ENCODE assay signal across 8 mouse cellular contexts in genomic region chr6:39377311-39377827, GRCm38 (mm10). TPM values are rescaled to one million over a fixed set of nuclear protein-coding genes. Genes with fewer than 3 reads are reported as not detected.
DNase-seq lines count a peak whose midpoint lies in the region; ATAC-seq and TF ChIP-seq lines count a peak whose summit lies in the region.

Slc37a3 (minus strand) TSS chr6:39377675.

- H3K27me3 ChIP-seq in erythroblast, embryonic 14.5 days (ENCODE audit: control insufficient read depth) = peaks cover 66% of the 10 kb centered on the region
- peaks cover 6% of the 10 kb centered on the region; the same call in 1 of the 2 replicates for H3K27me3 ChIP-seq in heart, embryonic 12.5 days (replicated peaks)
- H3K27me3 ChIP-seq in kidney, embryonic 16.5 days (ENCODE audit: insufficient read depth, low read length) = no peaks in the 10 kb centered on the region

- peaks cover 18% of the 10 kb centered on the region for H3K4me1 ChIP-seq in erythroblast, embryonic 14.5 days (ENCODE audit: control insufficient read depth)
- H3K4me1 ChIP-seq in heart, embryonic 12.5 days (replicated peaks) = peaks cover 23% of the 10 kb centered on the region
- peaks cover 28% of the 10 kb centered on the region for H3K4me1 ChIP-seq in kidney, embryonic 16.5 days (ENCODE audit: insufficient read depth, low read length)

- peak within 1 kb of the TSS; percentile 82 for H3K4me3 ChIP-seq in erythroblast, embryonic 14.5 days (replicated peaks)
- H3K4me3 ChIP-seq in heart, embryonic 12.5 days = peak within 1 kb of the TSS; percentile 82
- H3K4me3 ChIP-seq in kidney, embryonic 16.5 days (ENCODE audit: low read length) = peak within 1 kb of the TSS; percentile 72

- no peak within 1 kb of the TSS for H3K27ac ChIP-seq in heart, embryonic 12.5 days (ENCODE audit: poor library complexity, severe bottlenecking)
- 0 out of 2 replicates have a peak within 1 kb of the TSS, but pooled peaks have one; percentile 20 for H3K27ac ChIP-seq in kidney, embryonic 16.5 days (ENCODE audit: low read length)

- H3K4me2 ChIP-seq in heart, embryonic 12.5 days = peak within 1 kb of the TSS; percentile 79
- H3K4me2 ChIP-seq in kidney, embryonic 16.5 days (replicated peaks; ENCODE audit: low read depth, low read length) = peak within 1 kb of the TSS; percentile 73

- H3K9ac ChIP-seq in heart, embryonic 12.5 days = peak within 1 kb of the TSS; percentile 90
- peak within 1 kb of the TSS; percentile 84 for H3K9ac ChIP-seq in kidney, embryonic 16.5 days (replicated peaks; ENCODE audit: low read length)

- TF ChIP-seq POLR2A in brain, embryonic 14.5 days (IDR thresholded peaks at IDR 0.05; ENCODE audit: borderline replicate concordance, extremely low read depth, insufficient read depth, insufficient read length, poor library complexity, severe bottlenecking) = peak; percentile 89

- peak; percentile 93 for ATAC-seq in heart, embryonic 12.5 days (ENCODE audit: insufficient number of reproducible peaks, low FRiP score)
- ATAC-seq in kidney, embryonic 16.5 days (ENCODE audit: low FRiP score, low TSS enrichment) = peak; percentile 83
- ATAC-seq in monocyte, adult 5-6 weeks (replicated peaks; ENCODE audit: insufficient number of reproducible peaks, low FRiP score, low TSS enrichment, poor library complexity, severe bottlenecking) = peak; percentile 52; the same call in 1 of the 2 replicates

- no peaks in the 10 kb centered on the region for H3K9me3 ChIP-seq in erythroblast, embryonic 14.5 days (ENCODE audit: control insufficient read depth, low read length)
- no peaks in the 10 kb centered on the region for H3K9me3 ChIP-seq in heart, embryonic 12.5 days (replicated peaks)
- 0 out of 2 replicates have a peak, but pooled peaks cover 6% of the 10 kb centered on the region for H3K9me3 ChIP-seq in kidney, embryonic 16.5 days (ENCODE audit: low read length)

- no peak for TF ChIP-seq CTCF in brain, embryonic 14.5 days (IDR thresholded peaks at IDR 0.05; ENCODE audit: borderline replicate concordance, extremely low read depth, insufficient read depth, insufficient read length)

- peaks cover 6% of the 10 kb centered on the region; the same call in 1 of the 2 replicates for H3K36me3 ChIP-seq in erythroblast, embryonic 14.5 days (ENCODE audit: control insufficient read depth)
- peaks cover 14% of the 10 kb centered on the region for H3K36me3 ChIP-seq in heart, embryonic 12.5 days
- H3K36me3 ChIP-seq in kidney, embryonic 16.5 days (ENCODE audit: insufficient read depth, low read length) = peaks cover 10% of the 10 kb centered on the region

- under 1% methylated on average over 43 of the region's 43 CpGs for WGBS in heart, embryonic 12.5 days
- 0% methylated on average over 40 of the region's 43 CpGs for WGBS in kidney, embryonic 16.5 days

- DNase-seq in CD4-positive helper T cell, adult 2 months (ENCODE audit: low read depth, low spot score) = peak; percentile 90
- peak; percentile 92 for DNase-seq in brain, embryonic 14.5 days (ENCODE audit: low read depth)
- peak; percentile 88 for DNase-seq in liver
- DNase-seq in spleen, postnatal 36 days (ENCODE audit: low spot score in 2 of 2) = peak; percentile 88 to 89

RNA-seq across cellular contexts. Expression of gene Slc37a3, which starts in this region (rescaled TPM):
- 37.5 and 42.7 TPM in 2 replicates for polyA plus RNA-seq in brain, embryonic 14.5 days (2012; rRNA removed)
- 0.05 TPM in 1 of 2 replicates, not detected in the other for polyA plus RNA-seq in erythroblast, embryonic 14.5 days (2012)
- polyA plus RNA-seq in heart, embryonic 12.5 days (2016; fragmentation: Nextera tagmentation; extraction: Ambion mirVana) = 34.8 and 43.1 TPM in 2 replicates
- polyA plus RNA-seq in kidney, embryonic 16.5 days (2015; fragmentation: Nextera tagmentation; extraction: Ambion mirVana) = 57.7 and 57.8 TPM in 2 replicates
- total RNA-seq in monocyte, adult 5-6 weeks (2017) = 33.9 to 44.5 TPM (median 42.6 TPM) in 3 replicates

Comparison
In these comparisons a context has a peak if more than half of its experiments do, and no peak if none do; other contexts are left out.
1. RNA of gene Slc37a3 (polyA plus RNA-seq): 57.7 to 57.8 TPM in kidney, embryonic 16.5 days, 37.5 to 42.7 TPM in brain, embryonic 14.5 days and 34.8 to 43.1 TPM in heart, embryonic 12.5 days; 0.05 TPM in erythroblast, embryonic 14.5 days; every median in the first group is over 10 times any median in the second.
2. Peak in every context shown above with its lines, with median percentiles within 50 percentile points of each other: DNase-seq, H3K4me3 ChIP-seq and ATAC-seq.